Mouse (Mus musculus) lung, postnatal 14 days (tissue): ENCODE data around the gene Dcdc2c.

Experiments
- DNase-seq: peaks from one replicate; pipeline ENCODE4 v3.0.0; 2021

The Dcdc2c gene

GRCm38 (mm10) chr12:28552299-28552698 is at the start of gene Dcdc2c:
Dcdc2c (minus strand) TSS chr12:28552399.
- no peak for DNase-seq

DNA sequence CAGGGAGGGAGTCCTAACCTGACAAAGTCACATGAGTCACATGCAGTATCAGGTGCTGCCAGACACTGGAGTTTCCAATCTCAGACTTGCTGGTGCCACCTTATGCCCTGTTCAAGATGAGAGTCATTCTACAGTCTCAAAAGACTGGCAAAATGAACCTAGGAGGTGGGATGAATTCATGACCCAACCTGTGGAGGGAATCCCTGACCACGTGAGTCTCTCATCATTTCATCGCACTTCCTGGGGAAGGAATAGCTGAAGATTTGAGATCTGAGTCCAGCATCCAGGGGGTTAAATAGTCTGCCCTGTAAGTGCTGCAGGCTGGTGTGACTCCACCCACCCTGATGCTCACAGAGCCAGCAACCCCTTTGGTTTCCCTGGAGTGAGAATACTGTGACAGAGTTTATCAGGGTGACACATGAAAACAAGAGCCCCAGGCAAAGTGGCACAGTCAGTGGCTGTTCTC is 46.4 kb upstream of the Dcdc2c start:
- DNase-seq, result no peak

DNA sequence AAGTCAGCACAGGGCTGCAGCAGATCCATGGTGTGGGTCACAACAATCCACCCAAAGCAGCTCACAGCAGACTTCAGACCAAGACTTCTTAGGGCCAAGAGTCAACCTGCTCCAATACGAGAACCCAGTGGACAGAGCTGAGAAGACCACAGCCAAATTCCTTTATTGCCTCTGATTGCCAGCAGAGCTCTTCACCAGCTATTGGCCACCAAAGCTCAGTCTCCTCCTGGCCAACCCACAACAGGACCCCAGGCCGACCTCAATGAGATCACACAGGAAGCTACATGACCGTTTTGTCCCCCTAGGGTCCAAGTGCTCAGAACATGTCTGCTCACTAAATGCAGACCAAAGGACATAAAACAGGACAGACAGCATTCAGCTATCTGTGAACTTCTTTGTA is 45.9 kb upstream of the Dcdc2c start:
- no peak for DNase-seq

GRCm38 (mm10) chr12:28597699-28598098 is 45.5 kb upstream of the Dcdc2c start:
- no peak for DNase-seq

DNA sequence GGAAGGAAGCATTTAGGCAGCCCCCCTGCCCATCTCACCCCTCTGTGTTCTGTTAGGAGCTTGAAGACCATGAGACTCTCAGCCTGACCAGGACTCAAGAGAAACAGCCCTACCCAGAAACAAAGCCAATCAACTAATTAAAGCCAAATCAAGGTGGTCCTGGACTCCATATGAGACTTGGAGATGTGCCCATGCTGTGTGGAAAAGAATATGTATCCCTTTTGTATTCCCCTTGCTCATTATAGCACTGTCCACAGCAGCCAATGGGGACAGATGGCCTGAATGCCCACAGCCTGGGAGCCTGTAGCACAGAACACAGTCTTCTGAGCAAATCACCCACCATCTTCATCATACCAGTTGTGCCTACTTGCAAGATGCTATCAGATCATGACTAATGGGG is 44.7 kb upstream of the Dcdc2c start:
- no peak for DNase-seq

GRCm38 (mm10) chr12:28590428-28590827 is 38.2 kb upstream of the Dcdc2c start:
- DNase-seq, result no peak

GRCm38 (mm10) chr12:28589090-28589868 is 37.1 kb upstream of the Dcdc2c start:
- DNase-seq, result peak; percentile 83

- no peak for DNase-seq
These were observed 35.8 kb upstream of the Dcdc2c start for GRCm38 (mm10) chr12:28587949-28588348.

DNA sequence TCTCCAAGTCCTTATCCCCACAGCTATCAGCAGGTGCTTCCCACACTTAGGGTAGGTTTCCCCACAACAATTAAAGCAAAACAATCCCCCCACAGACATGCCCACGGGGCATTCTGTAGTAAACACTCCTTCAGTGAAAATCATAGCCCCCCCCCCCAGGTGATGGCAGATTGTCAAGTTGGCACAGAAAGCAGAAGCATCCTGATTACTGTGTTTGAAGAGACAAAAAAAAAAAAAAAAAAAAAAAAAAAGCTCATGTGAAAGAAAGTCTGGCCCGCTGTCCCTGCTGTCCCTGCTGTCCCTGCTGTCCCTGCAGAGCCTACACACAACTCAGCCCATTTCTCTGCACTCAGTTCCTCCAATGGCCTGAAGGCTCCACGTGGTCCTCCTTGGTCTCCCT is 31.8 kb upstream of the Dcdc2c start:
- no peak for DNase-seq

DNA sequence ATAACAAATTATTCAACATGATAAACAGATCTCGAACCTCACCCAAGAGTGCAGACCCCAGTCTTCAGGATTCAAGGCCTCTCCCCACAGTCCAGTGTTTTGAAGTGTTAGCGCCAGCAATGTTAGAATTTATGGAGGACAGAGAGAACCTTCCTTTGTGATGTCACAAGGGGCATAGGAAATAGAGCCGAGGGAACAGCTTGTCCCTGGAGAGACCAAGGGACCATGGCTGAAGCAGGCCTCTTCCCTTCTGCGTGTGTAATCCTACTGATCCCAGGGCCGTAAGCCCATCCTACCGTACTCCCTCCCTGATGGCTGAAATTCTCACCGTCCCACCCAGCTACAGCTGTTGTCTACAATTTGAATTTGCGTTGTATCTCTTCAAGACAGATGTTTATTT is 30.2 kb upstream of the Dcdc2c start, which contains the start of gene Allc:
Gene Allc (minus strand): TSS at position 101 of the 400 bp plus-strand sequence.
- no peak for DNase-seq

GRCm38 (mm10) chr12:28579132-28579531 is 26.9 kb upstream of the Dcdc2c start:
- DNase-seq, result peak; percentile 8

- DNase-seq, result no peak
These were observed 25.9 kb upstream of the Dcdc2c start for GRCm38 (mm10) chr12:28578147-28578546.

- DNase-seq, result no peak
These were observed 23.3 kb upstream of the Dcdc2c start for GRCm38 (mm10) chr12:28575366-28576070.

GRCm38 (mm10) chr12:28572241-28572640 is 20.0 kb upstream of the Dcdc2c start:
- no peak for DNase-seq

- DNase-seq, result no peak
These were observed 424 bp downstream of the Dcdc2c start for GRCm38 (mm10) chr12:28551775-28552174.

DNA sequence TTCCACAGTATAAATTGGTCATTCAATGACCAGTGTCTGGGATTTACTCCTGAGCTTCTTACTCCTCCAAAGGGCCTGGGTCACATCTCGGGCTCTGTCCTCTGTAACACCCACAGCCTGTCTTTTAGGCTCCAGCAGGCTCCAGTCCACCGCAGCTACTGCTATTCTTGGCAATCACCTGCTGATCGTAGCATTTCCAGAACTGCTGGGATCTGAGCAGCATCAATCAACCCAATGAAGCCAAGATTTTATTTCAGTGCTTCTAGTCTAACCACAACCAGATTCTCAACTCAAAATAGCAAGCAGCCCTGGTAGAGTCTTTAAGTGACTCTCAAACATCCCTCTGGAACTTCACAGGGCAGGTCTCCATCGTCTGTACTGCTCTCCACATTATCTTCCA is 3.3 kb downstream of the Dcdc2c start:
- no peak for DNase-seq

- no peak for DNase-seq
These were observed 37.9 kb downstream of the Dcdc2c start for GRCm38 (mm10) chr12:28514264-28514775.

- DNase-seq, result no peak
These were observed 42.4 kb downstream of the Dcdc2c start for GRCm38 (mm10) chr12:28509699-28510280.

DNA sequence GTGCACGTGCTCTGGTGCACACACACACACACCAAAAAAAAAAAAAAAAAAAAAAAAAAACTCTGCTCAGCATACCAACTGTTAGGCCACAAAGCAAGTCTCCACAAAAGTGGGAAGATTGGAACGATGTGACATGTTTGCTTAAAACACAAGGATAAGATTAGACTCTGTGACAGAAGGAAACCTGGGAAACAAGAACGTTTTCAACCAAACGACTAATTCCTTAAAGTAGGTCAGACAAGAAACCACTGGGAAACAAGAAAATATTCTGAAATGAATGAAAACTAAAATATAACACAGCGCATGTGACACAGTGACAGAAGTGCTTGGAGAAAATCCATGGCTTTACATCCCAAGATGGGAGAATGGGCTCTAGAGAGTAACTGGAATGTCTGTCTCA is 57.9 kb downstream of the Dcdc2c start:
- no peak for DNase-seq

DNA sequence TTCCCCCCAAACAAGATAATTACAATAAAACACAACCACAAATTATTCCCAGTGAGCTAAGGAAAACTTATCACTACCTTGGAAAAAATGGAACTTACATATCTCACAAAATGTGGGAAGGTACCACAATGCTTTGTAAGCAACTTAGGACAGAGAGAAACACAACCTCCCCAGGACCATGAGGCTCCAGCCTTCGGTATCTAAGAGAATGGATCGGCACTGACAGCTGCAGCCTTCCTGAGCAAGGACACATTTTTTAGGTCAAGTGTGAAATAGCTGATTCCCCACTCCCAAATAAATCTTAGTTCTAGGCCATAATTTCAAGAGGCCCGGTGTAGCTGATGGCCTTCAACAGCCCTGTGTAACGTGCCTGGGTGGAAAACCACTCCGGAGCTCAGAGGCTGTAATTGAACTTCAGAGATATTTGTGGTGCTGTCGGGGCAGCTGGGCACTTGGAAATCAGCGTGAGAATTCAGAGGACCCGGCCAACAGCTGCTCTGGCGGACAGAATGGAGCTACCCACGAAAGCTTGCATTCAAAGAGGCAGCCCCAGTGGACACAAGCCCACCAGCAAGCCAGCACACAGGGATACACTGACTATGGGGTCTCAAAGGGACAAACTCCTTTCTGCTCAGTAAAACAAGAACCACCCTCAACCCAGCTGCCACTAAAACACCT is 69.6 kb downstream of the Dcdc2c start:
- no peak for DNase-seq

GRCm38 (mm10) chr12:28460951-28461431 is 91.2 kb downstream of the Dcdc2c start:
- no peak for DNase-seq

DNA sequence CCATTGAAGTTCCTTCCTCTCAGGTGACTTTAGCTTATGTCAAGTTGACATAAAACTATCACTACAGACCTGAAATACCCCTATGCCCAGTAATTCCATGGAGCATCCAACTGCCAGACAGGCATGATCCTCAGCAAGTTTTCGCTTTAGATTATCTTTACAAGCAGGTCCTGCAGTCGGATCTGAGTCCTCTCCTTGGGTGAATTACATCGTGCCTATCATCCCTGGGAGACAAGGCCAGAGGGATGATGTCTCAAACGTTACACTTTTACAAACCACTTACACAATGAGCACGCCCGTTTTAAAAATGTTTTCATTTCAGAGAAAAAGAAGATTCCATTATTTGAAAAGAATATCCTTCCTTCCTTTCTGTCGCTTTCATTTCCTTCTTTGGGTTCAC is 91.7 kb downstream of the Dcdc2c start:
- no peak for DNase-seq

DNA sequence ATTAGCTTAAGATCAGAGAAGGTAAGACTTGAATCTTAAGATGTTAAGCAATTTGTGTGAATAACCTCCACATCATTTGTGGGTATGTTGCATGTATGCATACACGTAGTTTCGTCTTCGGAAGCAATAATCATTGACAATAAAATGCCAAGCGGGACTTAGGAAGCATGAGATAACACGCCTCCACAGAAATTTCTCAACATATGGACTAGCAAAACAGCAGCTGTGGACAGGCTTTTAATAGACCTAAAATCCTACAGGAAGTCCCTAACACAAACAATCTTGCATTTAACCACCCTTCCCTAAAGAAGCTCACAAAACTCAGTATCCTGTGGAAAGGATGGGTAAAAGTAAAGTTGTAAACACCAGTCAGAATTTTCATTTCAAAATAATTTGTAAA is 93.4 kb downstream of the Dcdc2c start:
- DNase-seq, result no peak
